In the genomic region with DNA sequence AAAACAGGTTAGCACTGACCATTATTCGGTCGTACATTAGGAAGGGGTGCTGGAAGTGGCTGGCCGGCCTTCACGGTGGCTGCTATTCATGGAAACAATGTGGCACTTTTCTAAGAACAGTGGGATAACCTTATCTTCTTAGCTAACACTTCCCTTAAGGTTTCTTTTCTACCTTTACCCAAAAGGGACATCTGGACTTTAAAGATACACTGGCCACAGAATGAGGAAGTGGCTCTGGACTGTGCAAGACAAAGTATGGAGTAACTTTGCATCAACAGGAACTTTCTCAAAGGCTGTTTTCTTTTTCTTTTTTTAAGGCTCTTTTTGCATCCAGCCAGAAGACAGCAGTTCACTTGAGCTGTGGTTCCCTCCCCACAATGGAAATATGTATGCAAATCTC, we compare ENCODE assay signal across 37 mouse cellular contexts. TPM values are rescaled to one million over a fixed set of nuclear protein-coding genes. Genes with fewer than 3 reads are reported as not detected.
A peak's percentile ranks its signal among the peaks of the same experiment; 100 is the strongest.
DNase-seq lines count a peak whose midpoint lies in the region; ATAC-seq and TF ChIP-seq lines count a peak whose summit lies in the region.
"Had no signal": no experiment of that assay in that cellular context is flagged by ENCODE, and none has a peak within 500 bp of the region (broad histone marks: within the 10 kb centered on the region; RNA-seq: fewer than 3 reads in every experiment).

No protein-coding gene starts in this region.

- no peak overlapping the region for H3K9ac ChIP-seq in liver, embryonic 11.5 days (ENCODE audit: low read depth, low read length)
- no peak overlapping the region for H3K9ac ChIP-seq in CH12.LX (ENCODE audit: insufficient read depth, low read depth)
- no peak overlapping the region for H3K9ac ChIP-seq in hindbrain, embryonic 16.5 days (ENCODE audit: low read depth, low read length)
- H3K9ac ChIP-seq: embryonic facial prominence, embryonic 15.5 days; forebrain, embryonic 12.5 days; hindbrain, embryonic 15.5 days; limb, embryonic 13.5 days; liver, embryonic 14.5 days; lung, embryonic 15.5 days; midbrain, embryonic 12.5 days; neural tube, embryonic 12.5 days had no signal

- in situ Hi-C loops in CH12.LX (cut with MboI; ENCODE audit: low pct_ligation_motif_present, low pct_unique_long_range_greater_than_20kb, low sequenced_read_pairs): no loop called here

- no peaks in the 10 kb centered on the region for H3K36me3 ChIP-seq in liver, embryonic 11.5 days (ENCODE audit: control insufficient read depth, insufficient read depth, low read length)
- no peaks in the 10 kb centered on the region for H3K36me3 ChIP-seq in CH12.LX (replicated peaks in 1 of 2; ENCODE audit: control insufficient read depth in 1 of 2, insufficient read depth in 1 of 2, low read length in 1 of 2)
- H3K36me3 ChIP-seq in hindbrain, embryonic 16.5 days (ENCODE audit: control insufficient read depth, insufficient read depth, low read length): no peaks in the 10 kb centered on the region
- H3K36me3 ChIP-seq: embryonic facial prominence, embryonic 10.5 days; embryonic facial prominence, embryonic 15.5 days; forebrain, embryonic 12.5 days; hindbrain, embryonic 10.5 days; hindbrain, embryonic 15.5 days; limb, embryonic 13.5 days; lung, embryonic 15.5 days; midbrain, embryonic 12.5 days; neural tube, embryonic 12.5 days had no signal

- dilution Hi-C loops in CH12.LX (cut with MboI; ENCODE audit: extremely low pct_ligation_motif_present, extremely low pct_unique_long_range_greater_than_20kb, low sequenced_read_pairs): no loop called here

- TF ChIP-seq RAD21 in CH12.LX (IDR thresholded peaks at IDR 0.05; ENCODE audit: low read depth, low read length): no peak

- TF ChIP-seq CTCF in CH12.LX (conservative IDR thresholded peaks at IDR 0.05 in 1 of 2, IDR thresholded peaks at IDR 0.05 in 1 of 2; ENCODE audit: low read depth in 2 of 2, low read length in 2 of 2): no peak
- TF ChIP-seq CTCF in bone marrow macrophage, adult 2 months (IDR thresholded peaks at IDR 0.05; ENCODE audit: low read depth, low read length): no peak

- ATAC-seq in liver, embryonic 11.5 days (replicated peaks; ENCODE audit: low FRiP score): no peak
- peak; percentile 26 for ATAC-seq in megakaryocyte, adult 5-6 weeks (ENCODE audit: poor library complexity, severe bottlenecking)
- ATAC-seq in hindbrain, embryonic 16.5 days: no peak
- no peak for ATAC-seq in cerebellum, adult (ENCODE audit: insufficient number of reproducible peaks, low FRiP score, low TSS enrichment)

- no peaks in the 10 kb centered on the region for H3K9me3 ChIP-seq in liver, embryonic 11.5 days (ENCODE audit: control insufficient read depth, low read length)
- H3K9me3 ChIP-seq in CH12.LX (replicated peaks; ENCODE audit: low read length): peaks cover 5% of the 10 kb centered on the region
- H3K9me3 ChIP-seq in hindbrain, embryonic 16.5 days (ENCODE audit: control insufficient read depth, low read length): no peaks in the 10 kb centered on the region
- H3K9me3 ChIP-seq: embryonic facial prominence, embryonic 10.5 days; embryonic facial prominence, embryonic 15.5 days; forebrain, embryonic 12.5 days; hindbrain, embryonic 10.5 days; hindbrain, embryonic 15.5 days; limb, embryonic 13.5 days; lung, embryonic 15.5 days; midbrain, embryonic 12.5 days; neural tube, embryonic 12.5 days had no signal

- no peak for TF ChIP-seq POLR2A in CH12.LX (IDR thresholded peaks at IDR 0.05; ENCODE audit: low read depth, low read length)
- no peak for TF ChIP-seq POLR2A in bone marrow macrophage, adult 2 months (IDR thresholded peaks at IDR 0.05; ENCODE audit: borderline replicate concordance, low read depth, low read length)

- H3K4me2 ChIP-seq in liver, embryonic 11.5 days: 0 out of 2 replicates have a peak overlapping the region, but pooled peaks have one; percentile 22
- no peak overlapping the region; the same call in 1 of the 2 replicates for H3K4me2 ChIP-seq in CH12.LX (ENCODE audit: insufficient read depth, low read depth, poor library complexity, severe bottlenecking)
- no peak overlapping the region for H3K4me2 ChIP-seq in hindbrain, embryonic 16.5 days (ENCODE audit: low read length)
- H3K4me2 ChIP-seq: embryonic facial prominence, embryonic 15.5 days; forebrain, embryonic 12.5 days; heart, embryonic 11.5 days; hindbrain, embryonic 15.5 days; limb, embryonic 13.5 days; lung, embryonic 15.5 days; midbrain, embryonic 12.5 days; neural tube, embryonic 12.5 days had no signal

- TF ChIP-seq EP300 in CH12.LX (IDR thresholded peaks at IDR 0.05; ENCODE audit: low read length): 0 out of 2 replicates have a peak, but pooled peaks have one; percentile 40

- no peak for DNase-seq in liver, embryonic 11.5 days (ENCODE audit: low spot score)
- DNase-seq in liver (no peak), CH12.LX (ENCODE audit: extremely low read depth) (no peak)
- DNase-seq in cerebellum, adult 9-11 months: no peak
- DNase-seq: adrenal gland, adult 8-10 months; cerebellum, adult 18-20 months; cerebellum, postnatal 14 days; gastrocnemius, postnatal 14 days; heart, adult 18-20 months; kidney, adult 2 months; right cerebral cortex, postnatal 4 days; thymus, adult 2 months; thymus, postnatal 36 days had no signal

- H3K27ac ChIP-seq in liver, embryonic 11.5 days (ENCODE audit: low read depth, low read length): no peak overlapping the region
- no peak overlapping the region for H3K27ac ChIP-seq in CH12.LX (ENCODE audit: insufficient read depth, low read depth)
- peak overlapping the region; percentile 52 for H3K27ac ChIP-seq in bone marrow macrophage, adult 2 months (ENCODE audit: insufficient read depth, low read depth, low read length)
- no peak overlapping the region for H3K27ac ChIP-seq in hindbrain, embryonic 16.5 days (ENCODE audit: low read depth, low read length)
- H3K27ac ChIP-seq: embryonic facial prominence, embryonic 10.5 days; embryonic facial prominence, embryonic 15.5 days; forebrain, embryonic 12.5 days; hindbrain, embryonic 10.5 days; hindbrain, embryonic 15.5 days; kidney, postnatal 0 days; limb, embryonic 13.5 days; liver, embryonic 14.5 days; lung, embryonic 15.5 days; midbrain, embryonic 12.5 days; neural tube, embryonic 12.5 days; stomach, postnatal 0 days had no signal

- H3K4me1 ChIP-seq in liver, embryonic 11.5 days (replicated peaks; ENCODE audit: control insufficient read depth, insufficient read depth, low read length): peaks cover 21% of the 10 kb centered on the region; the same call in 1 of the 2 replicates
- peaks cover 19 to 48% of the 10 kb centered on the region in 2 experiments; a peak in 3 of 4 replicates for H3K4me1 ChIP-seq in CH12.LX (ENCODE audit: control insufficient read depth in 1 of 2, insufficient read depth in 2 of 2)
- H3K4me1 ChIP-seq in bone marrow macrophage, adult 2 months (ENCODE audit: control insufficient read depth, insufficient read depth, low read length): peaks cover 54% of the 10 kb centered on the region
- peaks cover 6% of the 10 kb centered on the region for H3K4me1 ChIP-seq in hindbrain, embryonic 16.5 days (ENCODE audit: control insufficient read depth, insufficient read depth, low read depth, low read length)

- WGBS in liver, embryonic 11.5 days: 45% methylated on average over 4 of the region's 4 CpGs
- 93% methylated on average over 4 of the region's 4 CpGs for WGBS in hindbrain, embryonic 16.5 days

- H3K4me3 ChIP-seq in liver, embryonic 11.5 days (ENCODE audit: low read depth, low read length): no peak overlapping the region
- no peak overlapping the region for H3K4me3 ChIP-seq in CH12.LX (replicated peaks in 1 of 3; ENCODE audit: low read depth in 2 of 3, low read length in 2 of 3, poor library complexity in 1 of 3)
- no peak overlapping the region for H3K4me3 ChIP-seq in bone marrow macrophage, adult 2 months (ENCODE audit: insufficient read depth, low read length)
- no peak overlapping the region for H3K4me3 ChIP-seq in hindbrain, embryonic 16.5 days (ENCODE audit: low read length)
- H3K4me3 ChIP-seq: embryonic facial prominence, embryonic 10.5 days; embryonic facial prominence, embryonic 15.5 days; forebrain, embryonic 12.5 days; hindbrain, embryonic 10.5 days; hindbrain, embryonic 15.5 days; limb, embryonic 13.5 days; lung, embryonic 15.5 days; midbrain, embryonic 12.5 days; myocyte; neural tube, embryonic 12.5 days had no signal

- H3K27me3 ChIP-seq in liver, embryonic 11.5 days (replicated peaks; ENCODE audit: control insufficient read depth, insufficient read depth, low read length): peaks cover 13% of the 10 kb centered on the region; the same call in 1 of the 2 replicates
- no peaks in the 10 kb centered on the region for H3K27me3 ChIP-seq in CH12.LX (replicated peaks)
- H3K27me3 ChIP-seq in hindbrain, embryonic 16.5 days (replicated peaks; ENCODE audit: control insufficient read depth, insufficient read depth, low read length): peaks cover 8% of the 10 kb centered on the region

- H3K79me2 ChIP-seq in CH12.LX (replicated peaks; ENCODE audit: control insufficient read depth, extremely low read depth, insufficient read depth, poor library complexity, severe bottlenecking): no peaks in the 10 kb centered on the region

RNA-seq across cellular contexts. Expression of gene Alox5, which starts 2.2 kb away (rescaled TPM):
- polyA plus RNA-seq in liver, embryonic 11.5 days (2014; fragmentation: Nextera tagmentation; extraction: Ambion mirVana): 9.0 and 10.4 TPM in 2 replicates
- total RNA-seq in CH12.LX (2012; rRNA removed): not detected in 2 replicates
- not detected in 2 replicates for total RNA-seq in CH12.LX (2014; rRNA removed)
- polyA plus RNA-seq in CH12.LX (2012; ENCODE audit: insufficient read length, low read depth): not detected in 2 replicates
- polyA plus RNA-seq in bone marrow macrophage, adult 2 months (2012; ENCODE audit: insufficient read depth, insufficient read length, missing spikeins): 43.6 and 46.3 TPM in 2 replicates
- 53.8 and 58.6 TPM in 2 replicates for total RNA-seq in megakaryocyte, adult 5-6 weeks (2015)
- 55.0 and 61.5 TPM in 2 replicates for total RNA-seq in megakaryocyte, adult 5-6 weeks (2017)
- polyA plus RNA-seq in hindbrain, embryonic 16.5 days (2015; fragmentation: Nextera tagmentation; extraction: Ambion mirVana): 0.65 and 0.94 TPM in 2 replicates

RNA-seq across cellular contexts. Expression of gene Olfr211, which starts 30.2 kb away (rescaled TPM):
- polyA plus RNA-seq in liver, embryonic 11.5 days (2014; fragmentation: Nextera tagmentation; extraction: Ambion mirVana): not detected in 2 replicates
- total RNA-seq in CH12.LX (2012; rRNA removed) (not detected in 2 replicates), CH12.LX (2014; rRNA removed) (not detected in 2 replicates)
- polyA plus RNA-seq in CH12.LX (2012; ENCODE audit: insufficient read length, low read depth): not detected in 2 replicates
- polyA plus RNA-seq in bone marrow macrophage, adult 2 months (2012; ENCODE audit: insufficient read depth, insufficient read length, missing spikeins): not detected in 2 replicates
- total RNA-seq in megakaryocyte, adult 5-6 weeks (2015): not detected in 2 replicates
- total RNA-seq in megakaryocyte, adult 5-6 weeks (2017): not detected in 2 replicates
- polyA plus RNA-seq in hindbrain, embryonic 16.5 days (2015; fragmentation: Nextera tagmentation; extraction: Ambion mirVana): not detected in 2 replicates
- total RNA-seq: adrenal gland, adult 8-10 months; gastrocnemius, postnatal 14 days; heart, adult 18-20 months; left cerebral cortex, postnatal 36 days; midbrain, postnatal 0 days had no signal
- polyA plus RNA-seq: embryonic facial prominence, embryonic 10.5 days; embryonic facial prominence, embryonic 15.5 days; forebrain, embryonic 12.5 days; heart, embryonic 11.5 days; heart, embryonic 16.5 days; hindbrain, embryonic 10.5 days; hindbrain, embryonic 15.5 days; intestine, embryonic 14.5 days; kidney, adult 2 months; kidney, postnatal 0 days; large intestine, adult 2 months; limb, embryonic 13.5 days; liver, embryonic 14.5 days; lung, embryonic 15.5 days; midbrain, embryonic 12.5 days; midbrain, postnatal 0 days; myocyte; neural tube, embryonic 12.5 days; spleen, adult 2 months; stomach, postnatal 0 days; thymus, adult 2 months had no signal

RNA-seq across cellular contexts. Expression of gene Olfr212, which starts 47.6 kb away (rescaled TPM):
- polyA plus RNA-seq in liver, embryonic 11.5 days (2014; fragmentation: Nextera tagmentation; extraction: Ambion mirVana): not detected in 2 replicates
- total RNA-seq in CH12.LX (2012; rRNA removed): not detected in 2 replicates
- total RNA-seq in CH12.LX (2014; rRNA removed): not detected in 2 replicates
- not detected in 2 replicates for polyA plus RNA-seq in CH12.LX (2012; ENCODE audit: insufficient read length, low read depth)
- polyA plus RNA-seq in bone marrow macrophage, adult 2 months (2012; ENCODE audit: insufficient read depth, insufficient read length, missing spikeins): not detected in 2 replicates
- total RNA-seq in megakaryocyte, adult 5-6 weeks (2015): 0.20 and 0.43 TPM in 2 replicates
- 0.24 TPM in 1 of 2 replicates, not detected in the other for total RNA-seq in megakaryocyte, adult 5-6 weeks (2017)
- polyA plus RNA-seq in hindbrain, embryonic 16.5 days (2015; fragmentation: Nextera tagmentation; extraction: Ambion mirVana): not detected in 2 replicates
- total RNA-seq: gastrocnemius, postnatal 14 days; midbrain, postnatal 0 days had no signal
- polyA plus RNA-seq: embryonic facial prominence, embryonic 10.5 days; embryonic facial prominence, embryonic 15.5 days; forebrain, embryonic 12.5 days; heart, embryonic 16.5 days; hindbrain, embryonic 10.5 days; hindbrain, embryonic 15.5 days; intestine, embryonic 14.5 days; kidney, adult 2 months; large intestine, adult 2 months; limb, embryonic 13.5 days; lung, embryonic 15.5 days; midbrain, embryonic 12.5 days; myocyte; neural tube, embryonic 12.5 days; spleen, adult 2 months; stomach, postnatal 0 days; thymus, adult 2 months had no signal
